Mouse (Mus musculus) leukemia stem cell, adult 10-12 weeks (primary cell): ENCODE data around the gene Tnnt3. TPM values are rescaled to one million over a fixed set of nuclear protein-coding genes. Genes with fewer than 3 reads are reported as not detected.

Experiments used
- polyA plus RNA-seq: library from polyadenylated mRNA; stranded (reverse); fragments of >175 nt; gene quantifications from 2 replicates; pipeline ENCODE4 v1.2.3, GENCODE M21; 2012; ENCODE audit warnings: low replicate concordance

Gene Tnnt3
- 0.83 TPM in 1 of 2 replicates, not detected in the other for polyA plus RNA-seq

GRCm38 (mm10) chr7:142498575-142498974, at the start of gene Tnnt3:
Gene Tnnt3, plus strand, starts transcription at chr7:142498836.

DNA sequence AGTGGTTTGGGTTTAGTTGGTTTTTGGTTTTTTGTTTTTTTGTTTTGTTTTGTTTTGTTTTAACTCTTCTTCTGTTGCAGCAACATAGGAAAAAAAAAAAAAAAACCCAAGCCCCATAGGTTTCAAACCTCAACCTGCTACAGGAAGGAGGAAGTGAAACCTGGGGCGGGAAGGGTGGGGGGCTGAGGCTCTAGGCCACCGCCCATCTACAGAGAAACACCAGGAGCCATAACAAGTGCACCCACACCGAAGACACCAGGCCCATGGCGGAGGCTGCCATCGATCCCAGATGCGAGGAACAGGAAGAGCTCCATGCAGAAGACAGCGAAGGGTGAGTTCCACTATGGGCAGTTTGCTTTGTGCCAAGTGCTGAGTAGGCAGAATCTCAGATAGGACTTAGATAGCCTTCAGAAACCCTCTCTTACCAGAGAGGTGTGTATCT, 38.0 kb upstream of the Tnnt3 start, which contains the start of gene Lsp1:
Lsp1 (plus strand) TSS at position 174 of the 442 bp plus-strand sequence.

GRCm38 (mm10) chr7:142532671-142533058, 34.0 kb downstream of the Tnnt3 start, which contains the start of gene Mrpl23:
Gene Mrpl23, plus strand, starts transcription at chr7:142532686.

Other genes starting within 250 kb of the Tnnt3 start
- gene Gm2431, start 240.5 kb upstream of the Tnnt3 start, polyA plus RNA-seq, result not detected in 2 replicates
- not detected in 2 replicates for gene Gm4559, start 224.5 kb upstream of the Tnnt3 start, polyA plus RNA-seq
- not detected in 2 replicates for gene Krtap5-1, start 201.7 kb upstream of the Tnnt3 start, polyA plus RNA-seq
- not detected in 2 replicates for gene Krtap5-4, start 195.3 kb upstream of the Tnnt3 start, polyA plus RNA-seq
- gene Ifitm10, start 125.1 kb upstream of the Tnnt3 start, polyA plus RNA-seq, result 7.7 and 27.5 TPM in 2 replicates
- gene Gm49369, start 116.2 kb upstream of the Tnnt3 start, polyA plus RNA-seq, result 13.8 TPM in 1 of 2 replicates, not detected in the other
- 189 and 243 TPM in 2 replicates for gene Ctsd, start 110.8 kb upstream of the Tnnt3 start, polyA plus RNA-seq
- gene Syt8, start 64.0 kb upstream of the Tnnt3 start, polyA plus RNA-seq, result 0.28 TPM in 1 of 2 replicates, not detected in the other
- 0.49 TPM in 1 of 2 replicates, not detected in the other for gene Tnni2, start 57.0 kb upstream of the Tnnt3 start, polyA plus RNA-seq
- gene Lsp1, start 38.0 kb upstream of the Tnnt3 start, polyA plus RNA-seq, result 86.7 and 86.8 TPM in 2 replicates
- gene Mrpl23, start 33.9 kb downstream of the Tnnt3 start, polyA plus RNA-seq, result 12.1 and 25.9 TPM in 2 replicates
- gene Igf2, start 168.0 kb downstream of the Tnnt3 start, polyA plus RNA-seq, result 0.31 TPM in 1 of 2 replicates, not detected in the other
- not detected in 2 replicates for gene Gm49394, start 171.1 kb downstream of the Tnnt3 start, polyA plus RNA-seq
- gene Ins2, start 244.5 kb downstream of the Tnnt3 start, polyA plus RNA-seq, result not detected in 2 replicates